Mouse (Mus musculus) ES-E14 (cell line): ENCODE measurements at regions not wholly inside any gene's neighbourhood (a gene's known extent, or its start where the extent isn't known, plus 50 kb on each side); places are given as distances from the start of the nearest gene placed in this dataset.

Source experiments
- CHD2 ChIP-seq: IDR thresholded peaks from 2 replicates; pipeline ENCODE4 v1.6.1; 2014; ENCODE audit warnings: mild to moderate bottlenecking, low read depth, low read length, inconsistent platforms
- ZNF384 ChIP-seq: IDR thresholded peaks from 2 replicates; pipeline ENCODE4 v1.6.1; 2012; ENCODE audit warnings: low read depth, low read length, inconsistent platforms

GRCm38 (mm10) chr15:96135816-96136215, 151.5 kb upstream of the Arid2 start:
- TF ChIP-seq CHD2 (no peak), ZNF384 (no peak)
